Mouse (Mus musculus) hindbrain, embryonic 15.5 days (tissue): ENCODE results near the gene Borcs7. TPM values are rescaled to one million over a fixed set of nuclear protein-coding genes. Genes with fewer than 3 reads are reported as not detected.
"Not testable (repeated sequence)": the region's sequence is repeated elsewhere in the genome, so short reads cannot be mapped to it uniquely, and the experiment has no call there.

Experiments used
- ATAC-seq: fragments of 200-750 bp; cut with Nextera tagmentation; 2 replicates; pipeline ENCODE4 v1.8.0; 2017; ENCODE audit warnings: low read depth, moderate number of reproducible peaks, moderate TSS enrichment; ENCODE audit not compliant: low FRiP score
- H3K27ac ChIP-seq: fragments of 300-500 bp; sonication (generic); replicated peaks from 2 replicates; pipeline ENCODE4 v1.5.1; 2015; ENCODE audit warnings: mild to moderate bottlenecking, inconsistent platforms
- H3K27me3 ChIP-seq: fragments of 300-500 bp; sonication (generic); 2 replicates; pipeline ENCODE4 v1.6.1; 2015; ENCODE audit warnings: control low read depth, inconsistent platforms
- H3K36me3 ChIP-seq: fragments of 300-500 bp; sonication (generic); 2 replicates; pipeline ENCODE4 v1.6.1; 2015; ENCODE audit warnings: control low read depth, inconsistent platforms
- H3K4me1 ChIP-seq: fragments of 300-500 bp; sonication (generic); replicated peaks from 2 replicates; pipeline ENCODE4 v1.6.1; 2015; ENCODE audit warnings: control low read depth, inconsistent platforms
- H3K4me2 ChIP-seq: fragments of 300-500 bp; sonication (generic); 2 replicates; pipeline ENCODE4 v1.6.1; 2015; ENCODE audit warnings: moderate library complexity, mild to moderate bottlenecking, inconsistent platforms
- H3K4me3 ChIP-seq: fragments of 300-500 bp; sonication (generic); 2 replicates; pipeline ENCODE4 v1.5.1; 2015; ENCODE audit warnings: mild to moderate bottlenecking, inconsistent platforms
- H3K9ac ChIP-seq: fragments of 300-500 bp; sonication (generic); 2 replicates; pipeline ENCODE4 v1.6.1; 2015; ENCODE audit warnings: inconsistent platforms
- H3K9me3 ChIP-seq: fragments of 300-500 bp; sonication (generic); 2 replicates; pipeline ENCODE4 v1.6.1; 2016; ENCODE audit warnings: control low read depth, inconsistent platforms
- WGBS: fragments of 180-500 bp; shearing (Covaris S2); methylation state at CpG from one replicate; pipeline ENCODE4 v1.1.7; 2015; 5-methylcytosine and 5-hydroxymethylcytosine counted together
- polyA plus RNA-seq: library from polyadenylated mRNA; unstranded; fragments of >200 nt; fragmentation: Nextera tagmentation; extraction: Ambion mirVana; gene quantifications from 2 replicates; pipeline ENCODE4 v1.2.1, GENCODE M21; 2015

Gene Borcs7
- polyA plus RNA-seq, 1 experiment from 2014 or later = 25.6 TPM

- 0 out of 2 replicates have a peak, but pooled peaks have one; percentile 30 for ATAC-seq
- no peak overlapping the region for H3K9ac ChIP-seq
- H3K4me3 ChIP-seq = no peak overlapping the region
- no peak overlapping the region for H3K4me2 ChIP-seq
- no peaks in the 10 kb centered on the region for H3K27me3 ChIP-seq
- no peaks in the 10 kb centered on the region for H3K9me3 ChIP-seq
- H3K4me1 ChIP-seq = 0 out of 2 replicates have a peak, but pooled peaks cover 4% of the 10 kb centered on the region
- H3K27ac ChIP-seq = no peak overlapping the region
- 0 out of 2 replicates have a peak, but pooled peaks cover 4% of the 10 kb centered on the region for H3K36me3 ChIP-seq
- WGBS = 45% methylated on average over 8 of the region's 8 CpGs
Measured at GRCm38 (mm10) chr19:46727140-46727736, 37.5 kb downstream of the Borcs7 start.

- H3K27me3 ChIP-seq = no peaks in the 10 kb centered on the region
- H3K27ac ChIP-seq = no peak overlapping the region
- 0 out of 2 replicates have a peak, but pooled peaks cover 4% of the 10 kb centered on the region for H3K4me1 ChIP-seq
- H3K9ac ChIP-seq = no peak overlapping the region
- H3K9me3 ChIP-seq = no peaks in the 10 kb centered on the region
- no peak for ATAC-seq
- WGBS = 79% methylated on average over 11 of the region's 11 CpGs
- no peak overlapping the region for H3K4me3 ChIP-seq
- no peak overlapping the region for H3K4me2 ChIP-seq
- H3K36me3 ChIP-seq = 0 out of 2 replicates have a peak, but pooled peaks cover 4% of the 10 kb centered on the region
Measured at GRCm38 (mm10) chr19:46727945-46728540, 38.3 kb downstream of the Borcs7 start.

GRCm38 (mm10) chr19:46728909-46729308 is 39.2 kb downstream of the Borcs7 start:
- H3K27ac ChIP-seq = no peak overlapping the region
- H3K4me1 ChIP-seq = 0 out of 2 replicates have a peak, but pooled peaks cover 4% of the 10 kb centered on the region
- H3K27me3 ChIP-seq = no peaks in the 10 kb centered on the region
- WGBS = 84% methylated on average over 3 of the region's 3 CpGs
- ATAC-seq = no peak
- no peak overlapping the region for H3K4me2 ChIP-seq
- 0 out of 2 replicates have a peak, but pooled peaks cover 4% of the 10 kb centered on the region for H3K36me3 ChIP-seq
- H3K9me3 ChIP-seq = no peaks in the 10 kb centered on the region
- H3K4me3 ChIP-seq = no peak overlapping the region
- H3K9ac ChIP-seq = no peak overlapping the region

GRCm38 (mm10) chr19:46731351-46731750 is 41.6 kb downstream of the Borcs7 start:
- Histone ChIP-seq H3K27me3 (no peaks in the 10 kb centered on the region), H3K9me3 (no peaks in the 10 kb centered on the region), H3K36me3 (0 out of 2 replicates have a peak, but pooled peaks cover under 1% of the 10 kb centered on the region), H3K9ac (no peak overlapping the region), H3K27ac (no peak overlapping the region), H3K4me1 (0 out of 2 replicates have a peak, but pooled peaks cover 4% of the 10 kb centered on the region), H3K4me3 (no peak overlapping the region), H3K4me2 (no peak overlapping the region)
- no peak for ATAC-seq
- WGBS = 78% methylated on average over 10 of the region's 10 CpGs

- H3K4me3 ChIP-seq, H3K9me3 ChIP-seq, H3K27ac ChIP-seq, H3K27me3 ChIP-seq, H3K9ac ChIP-seq, ATAC-seq, H3K36me3 ChIP-seq, H3K4me1 ChIP-seq, H3K4me2 ChIP-seq: not testable (repeated sequence)
- 90% methylated on average over 5 of the region's 5 CpGs for WGBS
Measured at GRCm38 (mm10) chr19:46732673-46733072, 43.0 kb downstream of the Borcs7 start.

GRCm38 (mm10) chr19:46733626-46734025 is 43.9 kb downstream of the Borcs7 start:
- H3K4me2 ChIP-seq = no peak overlapping the region
- H3K27ac ChIP-seq = no peak overlapping the region
- no peaks in the 10 kb centered on the region for H3K36me3 ChIP-seq
- no peaks in the 10 kb centered on the region for H3K9me3 ChIP-seq
- ATAC-seq = no peak
- WGBS = 91% methylated on average over 7 of the region's 7 CpGs
- H3K4me3 ChIP-seq = no peak overlapping the region
- no peak overlapping the region for H3K9ac ChIP-seq
- no peaks in the 10 kb centered on the region for H3K27me3 ChIP-seq
- no peaks in the 10 kb centered on the region for H3K4me1 ChIP-seq

GRCm38 (mm10) chr19:46735241-46735640 is 45.5 kb downstream of the Borcs7 start:
- Histone ChIP-seq H3K27ac (no peak overlapping the region), H3K4me3 (no peak overlapping the region), H3K4me1 (no peaks in the 10 kb centered on the region), H3K27me3 (no peaks in the 10 kb centered on the region), H3K4me2 (no peak overlapping the region), H3K36me3 (no peaks in the 10 kb centered on the region), H3K9me3 (no peaks in the 10 kb centered on the region), H3K9ac (no peak overlapping the region)
- ATAC-seq = no peak
- WGBS = 70% methylated on average over 5 of the region's 5 CpGs

GRCm38 (mm10) chr19:46737106-46737505 is 47.4 kb downstream of the Borcs7 start:
- Histone ChIP-seq H3K9me3 (no peaks in the 10 kb centered on the region), H3K4me3 (no peak overlapping the region), H3K27ac (no peak overlapping the region), H3K9ac (no peak overlapping the region), H3K36me3 (no peaks in the 10 kb centered on the region), H3K4me2 (no peak overlapping the region), H3K27me3 (no peaks in the 10 kb centered on the region), H3K4me1 (no peaks in the 10 kb centered on the region)
- ATAC-seq = no peak
- 83% methylated on average over 7 of the region's 7 CpGs for WGBS

GRCm38 (mm10) chr19:46740341-46741008 is 50.8 kb downstream of the Borcs7 start:
- Histone ChIP-seq H3K4me1 (no peaks in the 10 kb centered on the region), H3K27ac (no peak overlapping the region), H3K9me3 (no peaks in the 10 kb centered on the region), H3K36me3 (no peaks in the 10 kb centered on the region), H3K4me3 (no peak overlapping the region), H3K27me3 (no peaks in the 10 kb centered on the region), H3K4me2 (no peak overlapping the region), H3K9ac (no peak overlapping the region)
- peak; percentile 27; the same call in 1 of the 2 replicates for ATAC-seq
- WGBS = 49% methylated on average over 7 of the region's 7 CpGs

GRCm38 (mm10) chr19:46741574-46741973 is 51.9 kb downstream of the Borcs7 start:
- Histone ChIP-seq H3K27me3 (no peaks in the 10 kb centered on the region), H3K36me3 (no peaks in the 10 kb centered on the region), H3K9ac (no peak overlapping the region), H3K4me2 (no peak overlapping the region), H3K27ac (no peak overlapping the region), H3K4me3 (no peak overlapping the region), H3K4me1 (no peaks in the 10 kb centered on the region), H3K9me3 (no peaks in the 10 kb centered on the region)
- ATAC-seq = no peak
- WGBS = 48% methylated on average over 6 of the region's 6 CpGs

- H3K9ac ChIP-seq = no peak overlapping the region
- 56% methylated on average over 9 of the region's 9 CpGs for WGBS
- no peak overlapping the region for H3K27ac ChIP-seq
- no peaks in the 10 kb centered on the region for H3K36me3 ChIP-seq
- no peak for ATAC-seq
- no peak overlapping the region for H3K4me3 ChIP-seq
- H3K4me1 ChIP-seq = no peaks in the 10 kb centered on the region
- no peak overlapping the region for H3K4me2 ChIP-seq
- H3K27me3 ChIP-seq = no peaks in the 10 kb centered on the region
- no peaks in the 10 kb centered on the region for H3K9me3 ChIP-seq
Measured at GRCm38 (mm10) chr19:46744681-46745080, 55.0 kb downstream of the Borcs7 start.

- WGBS = 88% methylated on average over 3 of the region's 3 CpGs
- Histone ChIP-seq H3K27me3 (no peaks in the 10 kb centered on the region), H3K9ac (no peak overlapping the region), H3K4me1 (no peaks in the 10 kb centered on the region), H3K4me3 (no peak overlapping the region), H3K27ac (no peak overlapping the region), H3K4me2 (no peak overlapping the region), H3K9me3 (no peaks in the 10 kb centered on the region), H3K36me3 (no peaks in the 10 kb centered on the region)
- ATAC-seq = no peak
Measured at GRCm38 (mm10) chr19:46747799-46748198, 58.1 kb downstream of the Borcs7 start.
